Mouse (Mus musculus) intestine, embryonic 14.5 days (tissue): ENCODE results near the gene Nrd1. TPM values are rescaled to one million over a fixed set of nuclear protein-coding genes. Genes with fewer than 3 reads are reported as not detected.

Experiments used
- ATAC-seq: fragments of 200-750 bp; cut with Nextera tagmentation; replicated peaks from 2 replicates; pipeline ENCODE4 v1.8.0; 2017; ENCODE audit warnings: low read depth, moderate number of reproducible peaks, moderate TSS enrichment, moderate library complexity; ENCODE audit not compliant: low FRiP score, low TSS enrichment
- DNase-seq: peaks from one replicate; pipeline ENCODE4 v3.0.0-alpha.2; 2018; ENCODE audit warnings: low spot score
- H3K27ac ChIP-seq: fragments of 300-500 bp; sonication (generic); 2 replicates; pipeline ENCODE4 v1.5.1; 2014; ENCODE audit warnings: low read depth, mild to moderate bottlenecking, control low read depth
- H3K27me3 ChIP-seq: fragments of 300-500 bp; sonication (generic); replicated peaks from 2 replicates; pipeline ENCODE4 v1.6.1; 2014; ENCODE audit warnings: low read length, control low read depth; ENCODE audit not compliant: control insufficient read depth, insufficient read depth
- H3K36me3 ChIP-seq: fragments of 300-500 bp; sonication (generic); 2 replicates; pipeline ENCODE4 v1.6.1; 2014; ENCODE audit warnings: low read length, control low read depth; ENCODE audit not compliant: control insufficient read depth, insufficient read depth
- H3K4me1 ChIP-seq: fragments of 300-500 bp; sonication (generic); replicated peaks from 2 replicates; pipeline ENCODE4 v1.6.1; 2014; ENCODE audit warnings: low read length, control low read depth, mixed read lengths; ENCODE audit not compliant: control insufficient read depth, insufficient read depth
- H3K4me2 ChIP-seq: fragments of 300-500 bp; sonication (generic); 2 replicates; pipeline ENCODE4 v1.6.1; 2014; ENCODE audit warnings: low read length
- H3K4me3 ChIP-seq: fragments of 300-500 bp; sonication (generic); 2 replicates; pipeline ENCODE4 v1.5.1; 2014; ENCODE audit warnings: low read depth, low read length, control low read depth, mixed read lengths
- H3K9ac ChIP-seq: fragments of 300-500 bp; sonication (generic); 2 replicates; pipeline ENCODE4 v1.6.1; 2014; ENCODE audit warnings: mild to moderate bottlenecking, low read length
- H3K9me3 ChIP-seq: fragments of 300-500 bp; sonication (generic); 2 replicates; pipeline ENCODE4 v1.6.1; 2016; ENCODE audit warnings: low read length, control low read depth; ENCODE audit not compliant: control insufficient read depth
- WGBS: fragments of 180-500 bp; shearing (Covaris S2); extraction: QIAGEN DNeasy Blood & Tissue Kit; methylation state at CpG from one replicate; pipeline ENCODE4 v1.1.7; 2014; 5-methylcytosine and 5-hydroxymethylcytosine counted together
- polyA plus RNA-seq: library from polyadenylated mRNA; unstranded; fragments of >200 nt; fragmentation: Nextera tagmentation; extraction: Ambion mirVana; gene quantifications from 2 replicates; pipeline ENCODE4 v1.2.1, GENCODE M21; 2014

Gene Nrd1
- polyA plus RNA-seq, 1 experiment from 2014 or later: 45.8 TPM

DNA sequence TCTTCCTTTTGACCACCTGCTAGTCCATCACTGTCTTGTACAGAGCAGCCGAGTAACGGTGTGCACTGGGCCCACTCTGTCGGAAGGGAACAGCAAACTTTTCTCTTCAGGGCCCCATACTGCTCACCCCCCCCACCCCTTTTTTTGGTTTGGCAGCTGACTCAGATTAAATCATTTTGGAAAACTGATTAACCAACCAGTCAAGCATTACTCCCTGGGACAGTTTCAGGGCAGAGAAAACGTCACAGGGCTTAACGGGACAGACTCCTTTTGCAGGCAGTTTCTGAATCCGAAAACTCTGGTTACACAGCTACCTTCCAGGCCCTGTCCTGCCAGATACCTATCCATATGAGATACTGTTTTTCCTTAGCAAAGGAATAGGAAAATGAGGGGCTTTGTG is 64.5 kb downstream of the Nrd1 start:
- Histone ChIP-seq H3K4me2 (no peak overlapping the region), H3K36me3 (peaks cover 88% of the 10 kb centered on the region), H3K4me3 (no peak overlapping the region), H3K9me3 (no peaks in the 10 kb centered on the region), H3K27ac (no peak overlapping the region), H3K27me3 (no peaks in the 10 kb centered on the region), H3K4me1 (no peaks in the 10 kb centered on the region), H3K9ac (no peak overlapping the region)
- DNase-seq (no peak), ATAC-seq (no peak)
- WGBS: 91% methylated on average over 6 of the region's 6 CpGs

DNA sequence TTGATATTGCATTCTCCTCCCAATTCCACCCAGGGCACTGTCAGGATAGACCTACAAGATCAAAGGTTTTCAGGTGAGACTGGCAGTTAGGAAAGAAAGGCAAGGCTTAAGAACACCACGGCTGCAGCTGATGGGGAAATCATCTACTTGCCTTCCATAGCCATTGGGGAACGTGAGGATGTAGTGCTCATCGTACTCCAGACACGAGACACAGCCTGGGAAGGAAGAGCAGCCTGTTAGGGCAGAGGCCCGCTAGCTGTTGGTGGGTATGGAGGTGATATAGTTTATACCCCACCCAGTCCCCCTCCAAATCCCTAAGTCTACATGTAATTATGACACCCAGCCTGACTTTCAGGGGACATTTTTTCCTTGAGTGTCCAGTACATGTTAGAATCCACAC is 65.3 kb downstream of the Nrd1 start:
- no peaks in the 10 kb centered on the region for H3K9me3 ChIP-seq
- ATAC-seq (no peak), DNase-seq (no peak)
- H3K9ac ChIP-seq: no peak overlapping the region
- H3K27me3 ChIP-seq: no peaks in the 10 kb centered on the region
- no peak overlapping the region for H3K4me2 ChIP-seq
- H3K36me3 ChIP-seq: peaks cover 86% of the 10 kb centered on the region
- no peaks in the 10 kb centered on the region for H3K4me1 ChIP-seq
- WGBS: 95% methylated on average over 5 of the region's 5 CpGs
- no peak overlapping the region for H3K4me3 ChIP-seq
- H3K27ac ChIP-seq: no peak overlapping the region

DNA sequence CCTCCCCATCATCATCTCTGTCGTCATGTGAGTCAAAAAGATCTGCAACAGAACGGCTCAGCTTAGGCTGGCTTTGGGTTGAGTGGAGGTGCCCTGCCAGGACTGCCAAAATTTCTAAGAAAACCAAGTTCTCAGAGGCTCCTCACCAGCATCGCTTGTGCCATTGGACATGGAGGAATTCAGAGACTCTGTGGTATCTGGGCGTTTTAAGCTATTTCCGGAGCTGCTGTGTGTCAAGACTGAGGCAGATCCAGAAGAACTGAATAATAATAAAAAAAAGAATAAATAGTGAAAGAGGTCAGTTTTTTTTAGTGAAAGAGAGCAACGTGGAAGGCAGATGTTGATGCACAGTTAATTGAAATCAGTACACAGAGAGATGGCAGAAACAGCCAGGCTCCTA is 72.4 kb downstream of the Nrd1 start:
- Histone ChIP-seq H3K4me3 (no peak overlapping the region), H3K27ac (no peak overlapping the region), H3K36me3 (peaks cover 41% of the 10 kb centered on the region), H3K4me2 (no peak overlapping the region), H3K9me3 (no peaks in the 10 kb centered on the region), H3K27me3 (no peaks in the 10 kb centered on the region), H3K9ac (no peak overlapping the region), H3K4me1 (no peaks in the 10 kb centered on the region)
- WGBS: 83% methylated on average over 6 of the region's 6 CpGs
- ATAC-seq (no peak), DNase-seq (no peak)

DNA sequence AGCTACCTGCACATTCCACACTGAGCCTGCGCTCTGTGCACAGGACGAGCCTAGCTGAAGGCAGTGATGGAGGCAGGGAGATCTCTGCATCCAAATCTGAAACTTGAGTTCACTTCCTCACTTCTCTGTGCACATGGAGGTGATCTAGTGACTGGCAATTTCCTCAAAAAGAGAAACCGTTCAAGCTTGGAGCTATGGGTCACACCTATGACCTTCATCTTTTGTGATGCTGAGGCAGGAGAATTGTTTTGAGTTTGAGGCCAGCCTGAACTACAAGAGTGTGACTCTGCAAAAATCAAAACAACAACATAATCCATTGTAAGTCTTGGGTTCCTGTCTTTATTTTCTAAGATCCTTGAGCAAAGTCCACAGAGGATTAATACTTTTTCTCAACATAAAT is 72.8 kb downstream of the Nrd1 start:
- DNase-seq (no peak), ATAC-seq (no peak)
- Histone ChIP-seq H3K4me1 (no peaks in the 10 kb centered on the region), H3K9ac (no peak overlapping the region), H3K27ac (no peak overlapping the region), H3K9me3 (no peaks in the 10 kb centered on the region), H3K27me3 (no peaks in the 10 kb centered on the region), H3K4me3 (no peak overlapping the region), H3K4me2 (no peak overlapping the region), H3K36me3 (peaks cover 37% of the 10 kb centered on the region)
- 87% methylated on average over 3 of the region's 3 CpGs for WGBS

DNA sequence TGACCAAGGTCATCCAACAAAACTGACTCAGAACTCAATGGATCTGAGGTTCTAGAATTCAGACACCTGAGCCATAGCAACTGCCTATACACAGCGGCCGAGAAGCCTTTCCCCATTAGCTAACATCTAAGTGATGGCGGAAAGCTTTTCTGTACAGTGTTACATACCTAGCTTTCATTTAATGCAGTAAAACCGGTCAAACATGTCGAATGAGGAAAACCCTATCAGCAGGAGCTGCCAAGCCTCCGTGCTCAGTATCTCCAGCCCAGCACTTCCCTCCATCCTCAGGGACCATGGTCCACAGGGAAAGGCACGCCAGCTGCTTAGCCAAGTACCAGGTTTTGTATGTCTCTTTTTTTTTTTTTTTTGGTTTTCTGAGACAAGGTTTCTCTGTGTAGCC is 78.5 kb downstream of the Nrd1 start:
- DNase-seq (no peak), ATAC-seq (no peak)
- Histone ChIP-seq H3K4me1 (0 out of 2 replicates have a peak, but pooled peaks cover 6% of the 10 kb centered on the region), H3K4me2 (no peak overlapping the region), H3K27ac (no peak overlapping the region), H3K27me3 (no peaks in the 10 kb centered on the region), H3K9me3 (no peaks in the 10 kb centered on the region), H3K36me3 (peaks cover 25% of the 10 kb centered on the region), H3K9ac (no peak overlapping the region), H3K4me3 (no peak overlapping the region)
- WGBS: 90% methylated on average over 7 of the region's 7 CpGs

DNA sequence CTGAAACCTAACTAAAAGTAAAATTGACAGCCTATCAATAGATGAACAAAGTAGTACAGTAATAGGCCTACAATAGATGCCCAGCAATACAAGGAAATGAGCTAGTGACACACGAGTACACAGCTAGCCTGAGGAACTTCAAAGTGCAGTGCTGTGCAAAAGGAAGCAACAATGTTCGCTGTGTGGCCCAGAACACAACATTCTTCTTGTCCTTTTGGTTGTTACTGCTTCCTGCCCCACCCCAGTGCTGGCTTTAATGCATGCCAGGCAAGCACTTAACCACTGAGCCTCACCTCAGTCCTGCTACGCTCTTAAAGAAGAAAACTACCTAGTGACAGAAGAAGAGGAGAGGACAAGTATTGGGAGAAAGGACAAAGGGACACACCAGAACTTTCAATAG is 79.2 kb downstream of the Nrd1 start:
- Histone ChIP-seq H3K4me2 (no peak overlapping the region), H3K4me3 (no peak overlapping the region), H3K27me3 (no peaks in the 10 kb centered on the region), H3K36me3 (peaks cover 25% of the 10 kb centered on the region), H3K9ac (no peak overlapping the region), H3K4me1 (0 out of 2 replicates have a peak, but pooled peaks cover 6% of the 10 kb centered on the region), H3K9me3 (no peaks in the 10 kb centered on the region), H3K27ac (peak overlapping the region; percentile 29; the same call in 1 of the 2 replicates)
- DNase-seq: no peak
- no peak for ATAC-seq
- 73% methylated on average over 3 of the region's 3 CpGs for WGBS

DNA sequence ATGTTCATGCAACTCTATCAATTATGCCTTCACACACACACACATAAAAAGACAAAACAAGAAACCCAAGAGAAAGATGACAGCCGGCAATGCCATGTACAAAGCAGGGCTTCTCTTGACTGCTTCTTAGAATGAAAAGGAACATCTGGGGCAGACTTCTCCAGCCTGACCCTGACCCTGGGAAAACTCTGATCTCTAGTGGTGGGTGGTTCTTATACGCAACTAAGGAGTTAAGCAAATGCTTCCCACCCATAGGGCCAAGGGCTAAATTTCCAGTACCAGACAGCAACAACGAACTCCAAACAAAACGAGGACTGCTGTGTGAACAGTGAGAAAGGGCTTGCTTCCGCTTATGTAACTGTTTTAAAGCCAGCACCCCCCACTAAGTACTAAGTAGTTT is 79.7 kb downstream of the Nrd1 start:
- DNase-seq: no peak
- H3K36me3 ChIP-seq: peaks cover 25% of the 10 kb centered on the region

DNA sequence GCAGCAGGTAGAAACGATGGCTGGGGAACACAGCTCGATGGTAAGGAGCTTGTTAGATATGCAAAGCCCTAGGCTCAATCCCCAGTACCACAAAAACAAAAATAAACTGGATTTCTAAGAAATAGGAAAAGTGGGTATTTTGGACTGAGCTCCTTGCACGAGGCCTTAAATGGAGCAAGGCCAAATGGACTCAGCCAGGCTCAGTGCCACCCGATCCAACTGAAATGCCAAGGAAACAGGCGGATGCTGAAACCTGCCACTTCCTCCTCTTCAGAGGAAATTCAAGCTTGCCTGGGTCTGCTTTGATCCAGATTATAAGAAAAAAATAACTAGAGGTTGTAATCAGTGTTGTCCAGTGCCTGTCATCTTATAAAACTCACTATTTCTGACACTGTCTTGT is 88.7 kb downstream of the Nrd1 start:
- no peaks in the 10 kb centered on the region for H3K9me3 ChIP-seq
- DNase-seq (no peak), ATAC-seq (no peak)
- no peak overlapping the region for H3K4me3 ChIP-seq
- no peaks in the 10 kb centered on the region for H3K27me3 ChIP-seq
- no peak overlapping the region for H3K4me2 ChIP-seq
- WGBS: 92% methylated on average over 5 of the region's 5 CpGs
- no peak overlapping the region for H3K27ac ChIP-seq
- peaks cover 12% of the 10 kb centered on the region for H3K36me3 ChIP-seq
- H3K4me1 ChIP-seq: 0 out of 2 replicates have a peak, but pooled peaks cover under 1% of the 10 kb centered on the region
- H3K9ac ChIP-seq: no peak overlapping the region

More for the DNA sequence above, 79.7 kb downstream of the Nrd1 start:
- Histone ChIP-seq H3K4me2 (no peak overlapping the region), H3K9me3 (no peaks in the 10 kb centered on the region), H3K27me3 (no peaks in the 10 kb centered on the region), H3K4me3 (no peak overlapping the region), H3K4me1 (0 out of 2 replicates have a peak, but pooled peaks cover 6% of the 10 kb centered on the region), H3K9ac (no peak overlapping the region), H3K27ac (peak overlapping the region; percentile 29; the same call in 1 of the 2 replicates)
- WGBS: 56% methylated on average over 5 of the region's 5 CpGs
- no peak for ATAC-seq

DNA sequence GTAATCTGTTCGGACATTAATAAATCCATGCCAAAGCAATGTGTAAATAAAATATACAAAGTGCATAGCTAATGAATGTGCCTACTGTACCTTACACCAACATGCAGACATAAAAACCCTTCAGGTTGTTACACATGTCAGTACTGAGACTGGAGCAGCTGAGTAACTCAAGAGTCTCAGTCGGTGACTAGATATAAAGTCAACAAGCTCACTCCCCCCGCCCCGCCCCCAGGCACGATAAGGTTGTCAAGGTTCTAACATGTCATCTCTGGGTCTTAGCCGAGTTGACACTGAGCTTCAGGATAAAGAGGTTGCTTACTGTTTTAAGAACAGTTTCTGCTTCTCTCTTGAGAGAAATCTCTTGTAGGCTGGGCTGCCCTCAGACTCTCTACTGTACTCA is 89.5 kb downstream of the Nrd1 start:
- Histone ChIP-seq H3K27me3 (no peaks in the 10 kb centered on the region), H3K9me3 (no peaks in the 10 kb centered on the region), H3K27ac (no peak overlapping the region), H3K9ac (no peak overlapping the region), H3K36me3 (peaks cover 12% of the 10 kb centered on the region), H3K4me1 (0 out of 2 replicates have a peak, but pooled peaks cover 4% of the 10 kb centered on the region), H3K4me2 (no peak overlapping the region), H3K4me3 (no peak overlapping the region)
- no peak for DNase-seq
- no peak for ATAC-seq
- WGBS: 46% methylated on average over 6 of the region's 6 CpGs
